Mouse (Mus musculus) frontal cortex, postnatal 10 days (tissue): ENCODE data around the gene Sept14.
"Not testable (repeated sequence)": the region's sequence is repeated elsewhere in the genome, so short reads cannot be mapped to it uniquely, and the experiment has no call there.

ENCODE experiments used
- DNase-seq, 2 experiments: peaks; one replicate each; pipeline ENCODE4 v3.0.0; 2022; ENCODE audit warnings: low spot score in 2 of 2, mixed read lengths in 1 of 2

The Sept14 gene

DNA sequence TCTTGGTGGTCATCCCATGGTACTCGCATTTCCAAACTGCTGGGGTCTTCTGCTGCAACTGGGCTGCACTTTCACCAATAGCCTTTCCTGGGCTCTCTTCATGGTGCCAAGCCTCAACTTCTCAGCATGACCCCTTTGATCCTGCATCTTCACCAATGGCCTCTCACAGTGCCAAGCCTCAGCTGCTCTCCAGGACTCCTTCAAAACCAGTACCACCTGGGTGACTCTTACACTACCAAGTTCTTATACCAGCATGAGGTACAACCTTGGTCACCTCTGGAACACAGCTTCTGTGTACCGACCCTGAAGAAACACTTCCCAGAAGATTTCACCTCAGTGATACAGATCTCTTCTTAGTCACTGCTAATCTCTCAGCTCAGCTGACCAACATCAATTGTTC, at the start of gene Sept14:
Gene Sept14, minus strand, starts transcription at position 101 of the 400 bp plus-strand sequence.
- DNase-seq = no peak

DNA sequence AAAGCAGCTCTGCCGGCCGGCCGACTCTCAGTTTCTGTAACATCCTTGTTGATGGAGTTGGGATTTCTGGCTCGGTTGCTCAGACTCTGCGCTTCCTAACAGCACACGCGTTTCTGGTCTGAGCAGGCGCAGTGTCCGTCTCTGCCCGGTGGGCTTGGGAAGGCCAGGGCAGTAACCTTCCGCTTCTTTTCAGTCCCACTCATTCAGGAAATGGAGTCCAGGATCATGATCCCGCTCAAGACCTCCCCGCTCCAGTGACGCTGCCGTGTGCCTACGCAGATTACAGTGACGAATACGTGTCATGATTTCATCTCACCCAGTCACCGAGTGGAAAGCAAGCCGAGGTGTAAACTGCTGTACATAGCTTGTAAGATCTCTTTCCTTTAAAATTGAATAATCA, 48.6 kb upstream of the Sept14 start:
- no peak for DNase-seq

DNA sequence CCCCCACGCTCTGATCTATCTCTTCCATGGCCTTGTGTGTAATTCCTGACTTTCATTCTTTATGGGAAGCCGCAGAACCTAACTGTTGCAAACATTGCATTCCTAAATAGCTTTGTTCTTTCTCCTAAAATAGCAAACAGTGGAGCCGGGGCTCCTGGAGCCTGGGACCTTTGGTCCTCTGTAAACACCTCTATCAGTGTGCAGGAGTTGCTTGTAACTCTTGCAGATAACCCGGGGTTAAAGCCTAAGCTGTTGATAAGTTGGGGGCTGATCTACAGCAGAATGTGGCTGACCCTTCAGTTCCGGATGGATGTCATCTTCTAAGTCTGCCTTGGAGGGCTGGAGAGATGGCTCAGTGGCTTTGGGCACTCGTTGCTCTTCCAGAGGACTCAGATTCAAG, 35.7 kb upstream of the Sept14 start:
- no peak for DNase-seq

- no peak for DNase-seq
Measured at GRCm38 (mm10) chr5:129742903-129743488, 34.7 kb upstream of the Sept14 start.

DNA sequence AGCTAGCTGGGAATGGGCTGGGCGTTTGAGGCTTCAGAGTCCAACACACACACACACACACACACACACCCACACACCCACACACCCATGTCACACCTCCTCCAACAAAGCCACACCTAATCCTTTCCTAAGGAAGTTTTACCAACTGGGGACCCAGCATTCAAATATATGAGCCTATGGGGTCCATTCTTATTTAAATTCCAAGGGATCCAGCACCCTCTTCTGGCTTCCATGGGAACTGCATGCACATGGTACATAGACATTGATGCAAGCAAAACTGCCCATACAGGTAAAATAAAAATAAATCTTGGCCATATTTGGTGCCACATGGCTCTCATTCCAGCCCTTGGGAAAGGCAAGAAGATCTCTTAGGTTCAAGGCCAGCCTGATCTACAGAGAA, 32.7 kb upstream of the Sept14 start:
- no peak for DNase-seq

- no peak for DNase-seq
Measured at GRCm38 (mm10) chr5:129731021-129731420, 22.7 kb upstream of the Sept14 start.

- DNase-seq = no peak
Measured at GRCm38 (mm10) chr5:129730344-129730743, 22.0 kb upstream of the Sept14 start.

GRCm38 (mm10) chr5:129729286-129729685, 21.0 kb upstream of the Sept14 start:
- DNase-seq = no peak

GRCm38 (mm10) chr5:129726784-129727183, 18.5 kb upstream of the Sept14 start:
- no peak for DNase-seq

- no peak for DNase-seq
Measured at GRCm38 (mm10) chr5:129725774-129726392, 17.6 kb upstream of the Sept14 start.

GRCm38 (mm10) chr5:129724834-129725773, 16.8 kb upstream of the Sept14 start, which contains the start of gene Nipsnap2:
Nipsnap2 (plus strand) TSS chr5:129725063.
- DNase-seq = peak; percentile 79 to 90

DNA sequence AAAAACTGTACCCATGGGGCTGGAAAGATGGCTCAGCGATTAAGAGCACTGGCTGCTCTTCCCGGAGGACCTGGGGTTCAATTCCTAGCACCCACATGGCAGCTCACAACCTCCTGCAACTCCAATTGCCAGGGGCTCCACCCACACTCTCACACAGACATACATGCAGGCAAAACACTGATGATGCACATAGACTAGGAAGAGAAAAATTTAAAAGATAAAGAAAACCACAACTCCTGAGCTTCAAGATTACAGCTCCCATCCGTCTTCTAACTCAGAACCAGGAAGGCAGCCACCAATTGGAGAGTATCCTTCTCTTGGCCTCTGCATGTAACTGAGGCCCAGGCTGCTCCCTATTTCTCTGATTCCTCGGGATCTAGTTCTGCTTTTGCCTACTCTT, 16.0 kb upstream of the Sept14 start:
- DNase-seq = no peak

- no peak for DNase-seq
Measured at GRCm38 (mm10) chr5:129720176-129720575, 11.9 kb upstream of the Sept14 start.

- DNase-seq = no peak
Measured at GRCm38 (mm10) chr5:129717016-129717415, 8.7 kb upstream of the Sept14 start.

DNA sequence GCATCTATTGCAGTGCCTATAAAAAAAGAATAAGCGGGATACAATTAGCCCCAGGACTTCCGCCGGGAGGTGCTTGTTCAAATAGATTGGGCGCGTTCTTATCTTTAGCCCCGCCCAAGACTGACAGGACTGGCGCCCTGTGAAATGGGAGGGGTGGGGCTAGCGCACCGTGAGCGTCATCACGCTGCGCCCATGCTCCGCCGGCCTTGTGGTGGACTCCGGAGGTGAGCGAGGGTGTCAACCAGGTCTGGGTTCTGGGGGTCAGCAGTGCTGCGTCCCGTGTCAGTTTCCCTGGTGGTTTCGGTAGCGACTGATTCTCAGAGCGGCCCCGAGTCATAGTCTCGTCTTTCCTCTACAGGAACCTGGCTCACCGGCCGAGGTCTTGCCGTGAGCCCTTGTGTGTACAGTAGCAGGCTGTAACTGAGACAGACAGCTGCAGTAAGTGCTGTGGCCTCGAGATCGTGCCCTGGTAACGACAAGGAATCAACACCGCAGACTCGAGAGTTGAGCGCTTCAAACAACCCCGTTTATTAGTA, 7.1 kb upstream of the Sept14 start, which contains the start of gene Mrps17:
Gene Mrps17, plus strand, starts transcription at position 172 of the 536 bp plus-strand sequence.
- DNase-seq = peak; percentile 85 to 90

DNA sequence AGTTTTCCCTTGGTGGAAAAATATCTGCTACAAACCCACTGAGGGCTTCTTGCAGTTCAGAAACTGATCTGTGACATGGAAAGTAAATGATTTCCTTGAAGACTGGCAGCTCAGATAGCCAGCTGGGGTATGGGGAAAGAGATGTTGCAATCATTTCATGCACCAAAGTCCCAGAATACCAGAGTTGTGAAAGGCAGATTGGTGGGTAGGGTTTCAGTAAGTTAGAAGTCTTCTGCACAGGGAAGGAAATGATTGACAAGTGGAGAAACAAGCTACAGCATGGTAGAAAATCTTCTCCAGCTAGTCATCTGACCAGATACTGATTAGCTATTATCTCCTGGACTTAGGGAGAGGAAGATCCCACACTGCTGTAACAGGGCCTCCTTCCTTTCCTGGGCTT, 4.9 kb downstream of the Sept14 start:
- no peak for DNase-seq

GRCm38 (mm10) chr5:129701706-129702105, 6.6 kb downstream of the Sept14 start:
- no peak for DNase-seq

DNA sequence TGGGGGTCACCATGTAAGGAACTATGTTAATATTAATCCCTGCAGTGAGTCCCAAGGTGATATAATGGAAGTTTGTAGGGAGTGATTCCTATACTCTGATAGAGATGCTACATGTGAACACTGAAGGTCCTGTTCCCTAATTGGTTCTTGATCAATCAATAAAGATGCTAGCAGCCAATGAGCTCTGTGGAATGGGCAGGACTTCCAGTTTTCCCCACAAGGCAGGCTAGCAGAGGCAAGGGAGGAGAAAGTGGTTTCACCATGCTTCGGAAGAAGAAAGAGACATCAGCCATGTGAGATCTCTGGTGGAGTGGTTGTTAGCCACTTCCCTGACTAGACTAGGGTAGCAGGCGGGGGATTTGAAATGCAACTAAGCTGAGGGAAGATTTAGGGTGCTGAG, 7.8 kb downstream of the Sept14 start:
- no peak for DNase-seq

GRCm38 (mm10) chr5:129690528-129690927, 17.8 kb downstream of the Sept14 start:
- DNase-seq = no peak

DNA sequence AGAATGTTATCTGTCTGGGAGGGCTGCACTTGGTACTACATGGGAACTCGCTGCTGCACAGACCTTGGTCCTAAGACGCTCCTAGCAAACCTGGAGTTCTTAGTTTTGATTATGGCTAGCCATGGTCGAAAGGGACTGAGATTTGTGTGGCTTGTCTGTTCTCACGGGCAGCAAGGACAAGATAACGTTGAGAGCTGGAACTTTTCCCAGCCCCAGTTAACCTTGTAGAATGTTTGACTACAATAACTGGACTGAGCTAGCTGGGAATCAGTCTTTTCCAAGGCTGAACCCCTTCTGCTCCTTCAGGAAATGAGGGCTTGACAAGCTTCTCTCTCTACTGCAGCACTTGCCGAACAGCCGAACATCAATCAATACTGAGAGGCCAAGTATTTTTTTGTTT, 20.7 kb downstream of the Sept14 start:
- DNase-seq = no peak

GRCm38 (mm10) chr5:129685141-129685540, 23.2 kb downstream of the Sept14 start:
- DNase-seq = not testable (repeated sequence)

DNA sequence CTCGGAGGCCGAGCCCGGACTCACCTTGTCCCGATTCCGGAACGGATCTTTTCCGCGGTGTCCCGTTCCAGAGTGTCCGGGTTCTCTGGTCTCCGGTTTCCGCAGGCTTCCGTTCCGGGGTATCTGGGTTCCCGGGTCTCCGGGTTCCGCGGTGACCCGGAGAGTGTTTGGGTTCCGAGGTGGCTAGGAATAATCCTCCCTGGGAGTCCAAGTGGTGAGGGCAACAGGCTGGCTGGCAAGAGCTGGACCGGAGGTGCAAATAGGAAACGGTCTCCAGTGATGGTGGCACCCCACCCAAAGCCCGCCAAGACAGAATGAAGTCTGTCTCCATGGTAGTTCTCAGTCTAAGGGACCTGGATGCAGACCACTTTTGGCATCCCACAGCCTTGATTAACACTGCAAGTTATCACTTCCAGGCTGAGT, 38.3 kb downstream of the Sept14 start, which contains the start of gene Zfp11:
Gene Zfp11, minus strand, starts transcription at position 64 of the 423 bp plus-strand sequence.
- DNase-seq = peak; percentile 60 to 80
